Mouse (Mus musculus) kidney, adult 8-10 months (tissue): ENCODE data around the gene Tor1b.
"Not testable (repeated sequence)": the region's sequence is repeated elsewhere in the genome, so short reads cannot be mapped to it uniquely, and the experiment has no call there.

Source experiments
- DNase-seq, 2 experiments: peaks; one replicate each; pipeline ENCODE4 v3.0.0; 2022

The Tor1b gene

DNA sequence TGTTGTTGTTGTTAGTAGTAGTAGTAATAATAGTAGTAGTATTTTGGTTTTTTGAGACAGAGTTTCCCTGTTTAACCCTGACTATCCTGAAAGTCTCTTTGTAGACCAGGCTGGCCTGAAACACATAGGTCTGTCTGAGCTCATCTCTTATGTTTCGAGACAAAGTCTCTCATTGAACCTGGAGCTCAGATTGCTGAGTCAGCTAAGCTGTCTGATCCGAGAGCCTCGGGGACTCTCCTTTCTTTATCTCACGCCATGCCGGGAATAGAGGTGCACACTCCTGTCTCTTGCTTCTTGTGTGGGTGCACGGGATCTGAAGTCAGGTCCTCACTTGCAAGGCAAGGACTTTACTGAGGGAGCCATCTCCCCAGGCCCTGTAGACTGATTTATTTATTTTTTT lies 19.7 kb upstream of the Tor1b start:
- no peak for DNase-seq

DNA sequence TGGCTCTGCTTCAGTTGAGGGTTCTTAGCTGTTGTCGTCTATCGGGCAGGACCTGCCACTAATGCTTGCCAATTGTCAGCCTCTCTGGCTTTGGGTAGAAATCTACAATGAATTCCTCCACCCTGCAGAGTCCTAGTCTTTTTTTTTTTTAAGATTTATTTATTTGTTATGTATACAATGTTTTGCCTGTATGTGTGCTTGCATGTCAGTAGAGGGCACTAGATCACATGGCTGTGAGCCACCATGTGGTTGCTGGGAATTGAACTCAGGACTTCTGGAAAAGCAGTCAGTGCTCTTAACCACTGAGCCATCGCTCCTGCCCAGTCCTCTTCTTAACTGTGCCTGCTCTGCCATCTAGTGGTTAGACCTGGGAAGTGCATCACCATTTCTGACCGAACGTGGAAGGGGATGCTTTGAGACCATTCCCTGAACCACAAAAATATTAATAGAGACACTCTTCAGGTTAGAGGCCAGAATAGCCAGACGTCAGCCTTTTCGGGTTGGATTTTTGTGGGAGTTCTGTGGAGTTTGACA lies 18.8 kb upstream of the Tor1b start:
- peak; percentile 68 to 78 for DNase-seq

DNA sequence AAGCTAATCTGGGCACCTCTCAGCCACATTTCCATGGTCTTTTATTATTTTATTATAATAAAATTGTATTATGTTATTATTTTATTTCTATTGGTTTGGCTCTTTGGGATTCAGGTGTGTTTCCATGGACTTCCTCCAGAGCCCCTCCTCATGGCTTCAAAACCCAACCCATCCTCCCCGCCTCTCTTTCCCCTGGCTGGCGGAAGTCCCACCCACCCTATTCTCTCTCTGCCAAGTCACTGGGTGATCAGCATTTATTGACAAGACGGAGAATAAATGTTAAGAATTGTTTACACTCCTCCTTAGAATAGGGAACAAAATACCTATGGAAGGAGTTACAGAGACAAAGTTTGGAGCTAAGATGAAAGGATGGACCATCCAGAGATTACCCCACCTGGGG lies 16.0 kb upstream of the Tor1b start:
- no peak for DNase-seq

DNA sequence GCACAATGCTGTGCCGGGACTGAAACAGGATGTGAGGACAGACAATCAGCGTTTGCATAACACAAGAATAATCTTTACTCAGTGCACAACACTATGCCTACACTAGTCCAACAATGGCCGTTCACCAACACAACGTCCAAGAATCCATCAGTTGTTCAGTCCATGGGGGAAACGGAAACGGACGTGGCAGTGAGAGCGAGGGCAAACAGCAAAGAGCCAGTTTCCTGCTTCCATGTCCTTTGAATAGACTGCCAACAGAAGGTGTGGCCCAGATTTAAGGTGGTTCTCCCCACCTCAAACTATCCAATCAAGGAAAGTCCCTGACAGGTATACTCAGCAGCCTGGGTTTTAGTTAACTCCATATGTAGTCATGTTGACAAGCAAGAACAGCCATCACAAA lies 15.0 kb upstream of the Tor1b start:
- no peak for DNase-seq

DNA sequence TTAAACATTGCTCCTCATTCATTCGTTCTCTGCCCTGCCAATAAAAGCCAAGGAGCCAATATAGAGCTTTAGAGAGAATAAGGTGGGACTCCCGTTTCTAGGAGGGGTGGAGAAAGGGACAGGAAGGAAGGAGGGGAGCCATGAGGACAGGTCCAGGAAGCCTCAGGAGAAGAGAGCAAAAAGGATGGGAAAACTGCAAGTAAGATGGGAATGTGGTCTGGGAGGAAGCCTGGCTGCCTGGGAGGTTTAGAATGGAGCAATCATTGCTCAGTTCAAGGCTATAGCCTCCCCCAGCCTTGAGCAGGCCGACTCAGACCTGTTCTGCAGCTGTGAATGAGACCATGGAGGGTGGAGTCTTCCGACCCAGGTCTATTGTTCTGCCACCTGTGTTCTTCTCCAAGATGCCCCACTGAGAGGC lies 14.2 kb upstream of the Tor1b start:
- DNase-seq, result no peak

DNA sequence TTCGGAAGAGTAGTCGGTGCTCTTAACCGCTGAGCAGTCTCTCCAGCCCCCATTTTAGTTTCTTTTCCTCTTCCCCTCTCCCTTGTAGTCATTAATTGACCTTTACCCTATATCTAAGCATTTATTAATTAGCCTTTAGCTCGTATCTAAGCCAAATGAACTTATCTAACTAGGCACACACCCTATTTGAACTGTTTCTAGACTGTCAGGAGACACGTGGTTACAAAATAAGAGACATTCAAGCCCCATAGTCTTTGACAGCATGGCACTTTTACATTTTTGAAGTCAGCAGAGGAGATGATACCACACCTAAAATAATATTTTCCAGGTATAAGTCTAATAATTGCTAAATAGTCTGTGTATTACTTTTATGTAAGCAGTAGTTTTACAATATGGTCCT lies 11.2 kb upstream of the Tor1b start:
- no peak for DNase-seq

DNA sequence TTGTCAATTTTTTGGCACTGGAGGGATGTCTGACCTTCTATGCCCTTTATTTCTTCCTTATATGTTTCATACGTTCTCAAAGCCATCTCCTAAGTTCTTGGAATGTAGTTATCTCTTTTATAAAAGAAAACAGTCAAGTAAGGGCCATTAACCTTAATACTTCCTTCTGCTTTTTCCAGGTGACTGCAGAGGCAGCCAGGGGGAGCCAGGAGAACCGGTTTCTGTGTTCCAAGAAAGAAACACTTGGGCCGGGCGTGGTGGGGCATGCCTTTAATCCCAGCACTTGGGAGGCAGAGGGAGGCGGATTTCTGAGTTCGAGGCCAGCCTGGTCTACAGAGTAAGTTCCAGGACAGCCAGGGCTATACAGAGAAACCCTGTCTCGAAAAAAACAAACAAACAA lies 10.6 kb upstream of the Tor1b start:
- not testable (repeated sequence) for DNase-seq

DNA sequence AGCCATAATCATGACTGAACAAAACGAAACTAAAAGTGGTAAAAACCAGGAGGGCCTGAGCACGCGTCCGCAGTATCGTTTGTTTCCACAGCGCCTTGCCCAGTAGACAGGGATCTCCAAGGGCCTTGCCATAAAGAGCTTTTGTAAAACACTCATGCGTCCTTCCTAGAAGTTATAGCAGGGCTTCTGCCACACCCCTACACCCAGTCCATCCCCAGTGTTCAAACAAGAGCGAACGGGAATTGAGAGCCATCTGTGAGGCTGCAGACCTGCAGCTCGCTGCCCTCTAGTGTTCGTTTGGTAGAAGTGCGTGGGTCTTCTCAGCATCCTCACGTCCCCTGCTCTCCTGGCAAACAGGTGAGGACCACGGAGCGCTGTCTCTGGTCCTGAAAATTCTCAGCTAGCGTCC lies 10.2 kb upstream of the Tor1b start:
- DNase-seq, result peak; percentile 58 to 69

DNA sequence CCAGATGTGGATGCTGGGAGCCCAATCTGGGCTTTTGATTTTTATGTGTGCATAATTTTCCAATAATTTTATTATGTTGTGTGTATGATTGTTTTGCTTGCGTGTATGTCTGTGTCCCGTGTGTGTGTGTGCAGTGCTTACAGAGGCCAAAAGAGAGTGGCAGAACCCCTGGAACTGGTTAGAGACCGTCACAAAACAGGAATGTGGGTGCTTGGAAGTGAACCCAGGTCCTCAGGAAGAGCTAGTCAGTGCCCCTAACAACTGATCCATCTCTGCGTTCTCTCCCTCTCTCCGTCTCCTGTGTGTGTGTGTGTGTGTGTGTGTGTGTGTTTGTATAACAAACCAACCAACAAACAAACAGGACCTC lies 319 bp upstream of the Tor1b start:
- DNase-seq, result no peak

DNA sequence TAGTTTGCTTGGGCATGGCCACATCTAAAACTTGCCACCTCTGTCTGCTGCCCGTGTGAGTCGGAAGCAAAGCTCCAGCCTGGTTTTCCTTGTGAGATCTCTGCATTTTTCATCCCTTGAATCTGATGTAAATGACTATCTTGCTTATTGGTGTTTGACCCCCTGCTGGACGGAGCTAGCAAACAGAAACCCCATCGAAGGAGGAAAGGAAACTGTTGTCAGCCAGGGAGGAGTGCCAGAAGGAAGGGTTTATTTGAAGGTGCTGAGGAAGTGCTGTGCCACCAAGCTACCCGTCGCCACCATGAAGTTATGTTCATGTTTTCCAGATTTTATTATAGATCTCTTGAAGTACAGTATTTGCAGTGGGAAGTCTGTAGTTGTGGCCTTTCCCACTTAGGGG lies 2.0 kb downstream of the Tor1b start:
- no peak for DNase-seq

DNA sequence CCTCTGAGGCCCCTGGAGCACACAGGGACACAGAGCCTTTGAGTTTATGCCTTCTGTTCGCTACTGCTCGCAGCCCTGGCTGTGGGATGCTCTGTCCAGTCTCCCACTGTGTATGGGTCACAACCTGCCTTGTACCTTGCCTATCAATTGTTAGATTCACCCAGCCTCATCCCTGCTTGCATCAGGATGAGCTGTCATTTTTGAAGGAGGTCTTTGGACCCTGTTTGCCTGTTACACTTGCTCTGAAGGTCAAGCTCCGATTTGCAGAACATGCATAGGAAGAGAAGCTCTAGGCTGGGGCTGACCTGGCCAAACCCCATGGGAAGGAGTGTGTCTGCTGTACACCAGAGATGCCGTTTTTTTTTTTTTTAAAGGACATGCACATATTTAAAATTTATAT lies 4.8 kb downstream of the Tor1b start:
- no peak for DNase-seq

DNA sequence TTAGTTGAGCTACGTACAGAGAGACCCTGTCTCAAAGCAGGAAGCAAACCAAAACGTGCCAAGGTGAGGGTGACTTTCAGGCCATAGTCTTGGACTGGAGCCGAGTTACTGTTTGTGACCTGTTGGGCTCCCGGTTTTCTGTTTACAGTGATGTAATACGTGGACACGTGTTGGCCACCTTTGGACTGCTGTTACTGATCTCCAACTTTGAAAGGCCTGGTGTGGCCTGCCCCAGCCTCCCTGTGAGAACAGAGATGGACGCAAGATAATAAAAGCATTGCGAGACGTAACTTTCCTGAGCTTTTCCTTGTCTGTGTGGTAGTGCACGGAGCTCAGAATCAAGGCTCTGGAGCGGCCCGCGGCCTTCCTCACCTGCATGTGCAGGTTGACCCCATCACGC lies 6.0 kb downstream of the Tor1b start:
- peak; percentile 73 to 78 for DNase-seq

DNA sequence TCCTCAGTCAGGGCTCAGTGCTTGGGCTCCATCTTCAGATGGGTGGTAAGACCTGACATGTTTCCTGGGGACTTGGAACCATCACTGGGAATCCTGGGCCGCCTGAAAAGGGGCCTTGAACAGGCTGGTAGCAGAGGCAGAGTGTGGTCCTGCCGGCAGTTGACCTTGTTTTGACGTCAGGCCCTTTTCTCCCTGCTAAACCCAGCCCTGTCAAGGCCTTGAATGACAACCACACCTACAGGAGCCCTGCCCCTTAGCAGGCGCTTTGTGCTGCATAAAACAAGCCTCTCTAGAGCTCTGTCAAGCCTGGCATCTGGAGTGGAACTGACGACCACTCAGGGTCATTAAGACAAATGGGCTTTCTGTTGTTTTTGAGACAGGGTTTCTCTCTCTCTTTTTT lies 7.1 kb downstream of the Tor1b start:
- no peak for DNase-seq

DNA sequence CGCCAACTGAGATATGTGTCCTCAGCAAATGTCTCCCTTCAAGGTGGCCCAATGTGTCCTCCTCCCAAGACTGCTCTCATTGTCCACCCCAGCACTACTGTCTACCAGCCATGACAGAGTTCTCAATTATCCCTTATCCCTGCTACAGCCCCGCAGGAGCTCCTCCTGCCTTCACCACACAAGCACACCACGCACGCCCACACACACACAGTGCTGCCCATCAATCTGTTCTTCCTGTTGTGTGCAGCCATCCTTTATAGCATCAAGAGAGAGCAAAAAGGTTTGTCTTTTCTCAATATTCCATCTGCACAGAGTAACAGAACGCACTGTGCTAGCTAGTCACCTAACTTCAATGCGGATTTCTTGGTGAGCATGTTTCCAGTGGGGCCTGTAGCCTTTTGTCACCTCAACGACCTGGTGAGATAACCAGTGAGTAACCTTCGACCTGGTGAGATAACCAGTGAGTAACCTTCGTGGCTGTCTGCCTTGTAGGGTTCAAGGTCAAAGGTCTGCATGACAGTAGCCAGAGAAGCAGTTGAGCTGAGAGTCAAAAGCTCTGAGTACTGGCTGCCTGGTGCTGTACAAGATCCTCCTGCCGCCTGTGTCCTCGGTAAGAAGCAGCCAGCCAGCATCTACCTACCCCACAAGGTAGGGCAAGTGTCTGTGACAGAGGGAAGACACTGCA lies 10.0 kb downstream of the Tor1b start:
- no peak for DNase-seq

DNA sequence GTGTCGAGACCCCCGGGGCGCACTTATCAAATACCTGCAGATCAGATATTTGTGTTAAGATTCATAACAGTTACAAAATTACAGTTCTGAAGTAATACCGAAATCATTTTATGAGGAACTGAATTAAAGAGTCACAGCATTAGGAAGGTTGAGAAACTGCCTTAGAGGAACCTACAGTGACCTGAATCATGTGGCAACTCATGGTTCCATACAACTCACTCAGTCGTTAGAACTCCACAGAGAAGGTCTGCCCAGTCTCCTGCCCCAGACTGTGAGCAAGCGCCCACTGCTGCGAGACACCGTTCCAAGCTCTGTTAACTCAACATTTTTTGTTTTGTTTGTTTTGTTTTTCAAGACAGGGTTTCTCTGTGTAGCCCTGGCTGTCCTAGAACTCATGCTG lies 12.9 kb downstream of the Tor1b start:
- DNase-seq, result no peak

DNA sequence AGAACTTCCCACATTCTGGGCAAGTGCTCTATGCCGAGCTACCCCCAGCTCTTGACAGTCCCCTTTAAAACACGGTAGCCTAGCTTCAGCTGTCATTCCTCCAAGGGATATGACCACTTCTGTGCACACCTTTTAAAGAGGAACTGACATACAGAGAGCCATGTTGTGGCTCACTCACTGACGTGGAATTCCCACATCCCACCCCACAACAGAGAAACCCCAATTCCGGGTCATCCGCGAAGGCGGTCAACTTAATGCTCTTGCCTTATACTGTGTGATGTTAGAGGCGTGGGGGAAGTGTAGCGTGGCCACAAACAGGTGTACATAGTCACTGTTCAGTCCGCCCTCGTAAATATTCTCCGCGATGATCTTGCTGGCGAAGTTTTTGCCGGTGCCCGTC lies 14.1 kb downstream of the Tor1b start:
- DNase-seq, result no peak

DNA sequence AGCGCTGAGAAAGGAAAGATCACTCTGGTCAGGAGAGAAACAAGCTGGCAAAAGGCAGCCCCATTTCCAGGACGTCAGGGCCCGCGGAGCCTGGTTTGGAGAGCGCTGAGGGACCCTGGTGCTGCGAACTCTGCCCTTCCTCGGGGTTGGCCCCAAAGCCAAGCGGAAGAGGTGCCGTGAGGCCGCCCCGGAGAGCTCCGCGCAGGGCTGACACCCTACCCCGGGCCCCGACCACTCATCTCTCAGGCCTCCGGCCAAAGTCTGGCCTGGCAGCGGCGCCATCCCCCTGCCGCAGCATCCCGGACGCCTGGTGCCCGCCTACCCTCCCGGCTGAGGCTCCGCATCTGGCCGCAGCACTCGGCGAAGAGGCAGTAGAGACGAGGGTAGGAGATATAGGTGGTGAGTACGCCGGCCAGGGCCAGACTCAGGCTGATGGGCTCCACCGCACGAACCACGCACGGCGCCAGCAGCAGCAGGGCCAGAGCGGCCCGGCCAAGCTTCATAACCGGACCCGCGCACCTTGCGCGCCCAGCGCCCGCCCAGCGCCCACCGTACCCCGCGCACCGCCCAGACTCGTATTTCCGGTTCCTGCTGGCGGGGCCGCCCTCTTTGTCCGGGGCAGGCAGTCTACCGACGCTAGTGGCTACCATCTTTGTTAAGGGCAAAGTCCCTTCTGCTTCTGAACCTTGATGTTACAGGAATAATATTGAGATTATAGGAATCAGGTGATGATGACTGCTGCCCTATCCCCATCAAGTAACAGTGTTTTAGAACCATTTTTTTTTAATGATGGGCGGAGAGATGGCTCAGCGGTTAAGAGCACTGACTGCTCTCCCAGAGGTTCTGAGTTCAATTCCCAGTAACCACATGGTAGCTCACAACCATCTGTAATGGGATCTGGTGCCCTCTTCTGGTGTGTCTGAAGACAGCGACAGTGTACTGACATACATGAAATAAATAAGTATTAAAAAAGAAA lies 14.9 kb downstream of the Tor1b start, which contains the start of gene Tor1a:
TSS of gene Tor1a (minus strand) at position 582 of the 976 bp plus-strand sequence.
- DNase-seq, result peak; percentile 86 to 89

DNA sequence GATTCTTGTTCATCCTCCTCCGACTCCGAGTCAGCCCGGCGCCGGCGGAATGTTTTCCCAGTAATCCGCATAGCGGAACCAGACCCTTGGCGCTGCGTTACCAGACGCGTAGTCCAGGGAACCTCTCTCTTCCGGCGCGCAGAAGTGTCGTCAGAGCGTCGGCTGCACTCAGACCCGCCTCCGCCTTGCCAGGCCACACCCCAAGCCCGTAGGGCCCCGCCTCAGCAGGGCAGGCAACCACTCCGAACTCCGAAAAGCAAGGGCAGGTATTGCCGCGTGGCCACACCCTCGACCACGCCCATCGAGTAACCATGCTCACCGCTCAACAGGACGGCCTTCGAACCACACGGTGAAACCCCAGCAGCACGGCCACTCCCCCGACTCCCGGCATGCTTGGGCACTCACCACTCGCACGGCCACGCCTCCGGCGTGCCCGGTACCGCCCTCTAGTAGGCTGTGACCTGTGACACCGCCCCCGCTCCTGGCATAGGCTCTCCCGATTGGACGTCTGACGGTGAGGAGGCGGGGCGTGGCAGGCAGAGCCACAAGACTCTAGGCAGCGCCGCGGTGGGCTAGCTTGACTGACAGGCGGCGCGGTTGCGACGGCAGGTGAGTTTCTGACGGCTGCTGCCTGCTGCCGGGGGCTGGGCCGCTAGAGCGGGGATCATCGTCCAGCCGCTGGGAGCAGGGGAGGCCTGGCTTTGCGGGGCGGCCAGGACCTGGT lies 29.2 kb downstream of the Tor1b start, which contains the start of the genes BC005624 and Usp20:
TSS of gene BC005624 (minus strand) at position 412 of the 724 bp plus-strand sequence.
TSS of gene Usp20 (plus strand) at position 490 of the 724 bp plus-strand sequence.
- peak; percentile 100 for DNase-seq

DNA sequence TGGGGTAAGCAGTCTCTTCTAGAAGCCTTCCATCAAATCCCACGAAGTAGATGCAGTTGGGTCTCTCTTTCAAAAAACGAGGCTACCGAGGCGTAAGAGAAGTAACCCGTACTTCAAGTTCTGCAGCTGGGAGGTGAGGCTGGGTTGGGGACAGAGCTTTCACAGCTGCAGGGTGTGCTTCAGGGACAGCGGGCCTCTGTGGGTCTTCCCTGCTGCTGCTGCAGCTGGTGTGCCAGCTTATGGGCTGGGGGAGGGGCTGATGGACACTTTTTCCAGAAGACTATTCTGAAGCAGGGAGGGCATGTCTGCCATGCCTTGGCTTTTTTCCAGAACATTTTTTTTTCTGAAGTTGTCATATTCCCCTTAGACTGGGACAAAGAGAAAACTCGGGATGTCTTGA lies 30.3 kb downstream of the Tor1b start:
- peak; percentile 19 to 28 for DNase-seq

DNA sequence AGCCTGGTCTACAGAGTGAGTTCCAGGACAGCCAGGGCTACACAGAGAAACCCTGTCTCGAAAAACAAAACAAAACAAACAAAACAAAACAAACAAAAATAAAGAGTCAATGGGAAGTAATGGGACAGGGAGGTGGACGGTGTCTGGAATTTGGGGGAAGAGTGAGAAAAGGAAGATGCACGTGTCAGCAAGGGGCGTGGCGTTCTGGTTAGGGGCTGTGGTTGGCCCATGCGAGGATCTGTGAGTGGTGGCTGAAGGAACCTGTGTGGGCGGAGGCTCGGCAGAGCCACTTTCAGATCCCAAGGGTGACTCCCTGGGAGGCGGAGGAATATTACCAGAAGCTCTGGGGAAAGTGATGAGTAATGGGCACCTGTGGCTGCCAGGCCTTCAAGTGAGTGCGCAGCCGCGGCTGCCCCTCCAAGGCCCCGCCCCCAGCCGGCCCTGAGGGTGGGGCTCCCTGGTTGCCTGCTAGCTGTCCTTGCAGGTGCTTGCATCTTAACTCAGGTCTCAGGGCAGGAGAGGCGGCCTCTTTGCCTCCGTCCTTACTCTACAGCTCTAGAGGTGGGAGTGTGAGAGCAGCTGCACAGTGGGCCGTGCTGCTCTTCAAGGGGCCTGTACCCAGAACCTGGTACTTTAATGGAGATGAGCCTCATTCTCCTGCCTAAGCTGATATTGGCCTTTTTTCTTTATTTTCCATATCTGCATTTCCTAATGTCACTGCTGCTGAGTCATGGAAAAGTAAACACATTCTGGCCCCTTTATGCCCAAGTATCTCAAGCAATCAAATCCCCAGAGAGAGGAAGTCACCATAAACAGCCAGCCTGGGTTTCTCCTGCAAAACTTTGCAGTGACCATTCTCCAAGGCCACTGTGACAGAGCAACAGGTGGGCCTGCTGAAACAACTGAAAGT lies 32.6 kb downstream of the Tor1b start:
- DNase-seq, result peak; percentile 72 to 87

DNA sequence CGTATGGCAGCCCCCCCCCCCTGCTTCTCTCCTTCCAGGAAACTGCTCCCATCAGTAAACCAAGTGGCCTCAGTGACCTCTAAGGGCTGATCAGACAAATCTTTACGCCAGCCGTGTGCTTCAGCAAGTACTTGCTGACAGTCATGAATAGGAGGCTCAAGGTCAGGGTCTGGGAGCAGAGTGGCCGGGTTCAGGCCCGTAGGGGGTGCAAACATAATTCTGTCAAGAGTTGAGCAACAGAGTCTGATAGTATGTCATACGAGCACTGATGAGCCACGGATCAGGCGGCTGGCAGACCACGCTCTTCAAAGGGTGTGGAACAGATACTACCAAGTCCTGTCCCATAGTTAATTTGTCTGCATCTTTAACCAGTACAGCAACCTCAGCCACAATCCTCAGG lies 37.5 kb downstream of the Tor1b start:
- no peak for DNase-seq

DNA sequence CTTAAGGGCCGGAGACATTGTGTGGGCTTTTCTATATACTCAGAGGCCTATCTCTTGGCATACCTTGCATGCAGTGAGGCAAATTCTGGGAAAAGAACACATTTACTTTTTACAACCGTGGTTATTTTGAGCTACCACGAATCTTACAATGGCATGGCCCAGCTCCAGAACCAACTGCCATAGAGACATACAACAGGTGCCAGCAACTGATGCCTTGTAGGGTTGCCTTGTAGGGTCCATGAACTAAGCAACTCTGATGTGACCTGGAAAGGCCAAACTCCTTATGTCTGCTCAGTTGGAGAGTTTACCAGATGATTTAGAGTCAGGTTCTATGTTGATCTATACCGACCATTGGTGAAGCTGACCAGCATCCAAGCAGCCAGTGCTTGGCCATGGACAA lies 42.1 kb downstream of the Tor1b start:
- no peak for DNase-seq
